In genomic region chr13:110802841-110803240, GRCm38 (mm10) we compare ENCODE assay signal across 29 mouse cellular contexts.
DNase-seq lines count a peak whose midpoint lies in the region; ATAC-seq and TF ChIP-seq lines count a peak whose summit lies in the region.
"Had no signal": no experiment of that assay in that cellular context is flagged by ENCODE, and none has a peak within 500 bp of the region (broad histone marks: within the 10 kb centered on the region; RNA-seq: fewer than 3 reads in every experiment).

No protein-coding gene starts in this region.

- H3K27me3 ChIP-seq in intestine, embryonic 14.5 days (replicated peaks; ENCODE audit: control insufficient read depth, insufficient read depth, low read length) = no peaks in the 10 kb centered on the region
- H3K27me3 ChIP-seq in intestine, postnatal 0 days (replicated peaks; ENCODE audit: control insufficient read depth, insufficient read depth, low read length) = no peaks in the 10 kb centered on the region
- H3K27me3 ChIP-seq in stomach, embryonic 16.5 days (ENCODE audit: control insufficient read depth, insufficient read depth, low read length) = no peaks in the 10 kb centered on the region
- no peaks in the 10 kb centered on the region for H3K27me3 ChIP-seq in stomach, postnatal 0 days (ENCODE audit: control insufficient read depth, insufficient read depth, low read length)
- no peaks in the 10 kb centered on the region for H3K27me3 ChIP-seq in intestine, embryonic 16.5 days (replicated peaks; ENCODE audit: control insufficient read depth, insufficient read depth, low read length)
- H3K27me3 ChIP-seq: embryonic facial prominence, embryonic 13.5 days; forebrain, embryonic 12.5 days; forebrain, embryonic 15.5 days; heart, embryonic 12.5 days; heart, embryonic 15.5 days; hindbrain, embryonic 13.5 days had no signal

- no peaks in the 10 kb centered on the region for H3K9me3 ChIP-seq in intestine, embryonic 14.5 days (ENCODE audit: control insufficient read depth, low read length)
- H3K9me3 ChIP-seq in intestine, postnatal 0 days (ENCODE audit: control insufficient read depth) = no peaks in the 10 kb centered on the region
- H3K9me3 ChIP-seq in stomach, embryonic 16.5 days (replicated peaks; ENCODE audit: control insufficient read depth, low read length) = no peaks in the 10 kb centered on the region
- H3K9me3 ChIP-seq in stomach, postnatal 0 days (ENCODE audit: control insufficient read depth, low read length) = no peaks in the 10 kb centered on the region
- H3K9me3 ChIP-seq in intestine, embryonic 16.5 days (ENCODE audit: control insufficient read depth, low read length) = no peaks in the 10 kb centered on the region
- H3K9me3 ChIP-seq: embryonic facial prominence, embryonic 10.5 days; embryonic facial prominence, embryonic 13.5 days; forebrain, embryonic 12.5 days; forebrain, embryonic 15.5 days; heart, embryonic 12.5 days; heart, embryonic 15.5 days; hindbrain, embryonic 10.5 days; hindbrain, embryonic 13.5 days had no signal

- ATAC-seq in intestine, embryonic 14.5 days (replicated peaks; ENCODE audit: low FRiP score, low TSS enrichment, low read depth) = 0 out of 2 replicates have a peak, but pooled peaks have one; percentile 40
- no peak for ATAC-seq in intestine, postnatal 0 days
- ATAC-seq in stomach, embryonic 16.5 days (ENCODE audit: insufficient read depth, low FRiP score) = peak; percentile 47; the same call in 1 of the 2 replicates
- no peak for ATAC-seq in stomach, postnatal 0 days (ENCODE audit: low FRiP score, low TSS enrichment)
- ATAC-seq in intestine, embryonic 16.5 days = peak; percentile 62; the same call in 1 of the 2 replicates
- ATAC-seq: forebrain, embryonic 15.5 days; hindbrain, embryonic 16.5 days had no signal

- H3K36me3 ChIP-seq in intestine, embryonic 14.5 days (ENCODE audit: control insufficient read depth, insufficient read depth, low read length) = no peaks in the 10 kb centered on the region
- no peaks in the 10 kb centered on the region for H3K36me3 ChIP-seq in intestine, postnatal 0 days (ENCODE audit: control insufficient read depth, insufficient read depth)
- no peaks in the 10 kb centered on the region for H3K36me3 ChIP-seq in stomach, embryonic 16.5 days (ENCODE audit: control insufficient read depth, insufficient read depth, low read length)
- no peaks in the 10 kb centered on the region for H3K36me3 ChIP-seq in stomach, postnatal 0 days (ENCODE audit: control insufficient read depth, insufficient read depth, low read length)
- H3K36me3 ChIP-seq in intestine, embryonic 16.5 days (ENCODE audit: control insufficient read depth, insufficient read depth, low read length) = no peaks in the 10 kb centered on the region
- H3K36me3 ChIP-seq: embryonic facial prominence, embryonic 10.5 days; embryonic facial prominence, embryonic 13.5 days; forebrain, embryonic 12.5 days; forebrain, embryonic 15.5 days; heart, embryonic 12.5 days; heart, embryonic 15.5 days; hindbrain, embryonic 10.5 days; hindbrain, embryonic 13.5 days had no signal

- H3K4me3 ChIP-seq in intestine, embryonic 14.5 days (ENCODE audit: low read depth, low read length) = no peak overlapping the region
- no peak overlapping the region for H3K4me3 ChIP-seq in intestine, postnatal 0 days (ENCODE audit: low read depth, low read length)
- no peak overlapping the region for H3K4me3 ChIP-seq in stomach, embryonic 16.5 days (replicated peaks; ENCODE audit: low read length)
- no peak overlapping the region for H3K4me3 ChIP-seq in stomach, postnatal 0 days (ENCODE audit: low read depth, low read length)
- H3K4me3 ChIP-seq in intestine, embryonic 16.5 days (ENCODE audit: low read length) = no peak overlapping the region
- H3K4me3 ChIP-seq: embryonic facial prominence, embryonic 10.5 days; embryonic facial prominence, embryonic 13.5 days; erythroblast, embryonic 14.5 days; forebrain, embryonic 12.5 days; forebrain, embryonic 15.5 days; gastrocnemius, adult 2 months; heart, embryonic 12.5 days; heart, embryonic 15.5 days; hindbrain, embryonic 10.5 days; hindbrain, embryonic 13.5 days had no signal

- H3K9ac ChIP-seq in intestine, embryonic 14.5 days (ENCODE audit: low read length) = no peak overlapping the region
- H3K9ac ChIP-seq in intestine, postnatal 0 days (ENCODE audit: low read depth, low read length) = no peak overlapping the region
- H3K9ac ChIP-seq in stomach, embryonic 16.5 days (ENCODE audit: low read length) = no peak overlapping the region
- no peak overlapping the region for H3K9ac ChIP-seq in stomach, postnatal 0 days (ENCODE audit: low read length)
- H3K9ac ChIP-seq in intestine, embryonic 16.5 days (ENCODE audit: low read depth, low read length) = no peak overlapping the region
- H3K9ac ChIP-seq: embryonic facial prominence, embryonic 13.5 days; forebrain, embryonic 12.5 days; forebrain, embryonic 15.5 days; heart, embryonic 12.5 days; heart, embryonic 15.5 days; hindbrain, embryonic 13.5 days had no signal

- TF ChIP-seq CTCF in intestine, postnatal 0 days (IDR thresholded peaks at IDR 0.05; ENCODE audit: low read depth) = no peak
- TF ChIP-seq CTCF in stomach, postnatal 0 days (IDR thresholded peaks at IDR 0.05; ENCODE audit: low read depth) = no peak

- no peak for TF ChIP-seq EP300 in stomach, postnatal 0 days (optimal IDR thresholded peaks at IDR 0.05)

- no peaks in the 10 kb centered on the region; the same call in 1 of the 2 replicates for H3K4me1 ChIP-seq in intestine, embryonic 14.5 days (replicated peaks; ENCODE audit: control insufficient read depth, insufficient read depth, low read length)
- H3K4me1 ChIP-seq in intestine, postnatal 0 days (replicated peaks; ENCODE audit: control insufficient read depth, insufficient read depth, low read length) = no peaks in the 10 kb centered on the region
- H3K4me1 ChIP-seq in stomach, embryonic 16.5 days (ENCODE audit: control insufficient read depth, insufficient read depth, low read length) = no peaks in the 10 kb centered on the region
- H3K4me1 ChIP-seq in stomach, postnatal 0 days (replicated peaks; ENCODE audit: control insufficient read depth, insufficient read depth) = no peaks in the 10 kb centered on the region
- no peaks in the 10 kb centered on the region for H3K4me1 ChIP-seq in intestine, embryonic 16.5 days (ENCODE audit: control insufficient read depth, insufficient read depth, low read length)
- H3K4me1 ChIP-seq: forebrain, embryonic 12.5 days; forebrain, embryonic 15.5 days; hindbrain, embryonic 13.5 days had no signal

- DNase-seq in intestine, embryonic 14.5 days (ENCODE audit: low spot score) = no peak
- no peak for DNase-seq in stomach, postnatal 0 days (ENCODE audit: low spot score)
- no peak for DNase-seq in gastrocnemius, adult 8-10 months (ENCODE audit: low spot score in 2 of 2)
- no peak for DNase-seq in cerebellum, postnatal 36 days
- DNase-seq: adrenal gland, adult 8-10 months; adrenal gland, postnatal 25 days; B cell, adult 2 months; cerebellum, adult 18-20 months; cerebellum, adult 9-10 months; cerebellum, postnatal 25 days; embryo, embryonic 11 days; gastrocnemius, adult 2 months; gastrocnemius, postnatal 25 days; heart, adult 18-20 months; heart, postnatal 10 days; heart, postnatal 36 days had no signal

- WGBS in intestine, embryonic 14.5 days = 54% methylated on average over 6 of the region's 6 CpGs
- WGBS in intestine, postnatal 0 days = 47% methylated on average over 6 of the region's 6 CpGs
- WGBS in stomach, embryonic 16.5 days = 57% methylated on average over 6 of the region's 6 CpGs
- 53% methylated on average over 6 of the region's 6 CpGs for WGBS in stomach, postnatal 0 days
- WGBS in intestine, embryonic 16.5 days = 61% methylated on average over 6 of the region's 6 CpGs

- H3K4me2 ChIP-seq in intestine, embryonic 14.5 days (ENCODE audit: low read length) = no peak overlapping the region
- H3K4me2 ChIP-seq in intestine, postnatal 0 days (replicated peaks; ENCODE audit: low read depth) = no peak overlapping the region
- no peak overlapping the region for H3K4me2 ChIP-seq in stomach, embryonic 16.5 days (ENCODE audit: low read depth, low read length)
- H3K4me2 ChIP-seq in stomach, postnatal 0 days (replicated peaks; ENCODE audit: low read depth) = no peak overlapping the region
- H3K4me2 ChIP-seq in intestine, embryonic 16.5 days (ENCODE audit: low read depth, low read length) = no peak overlapping the region
- H3K4me2 ChIP-seq: embryonic facial prominence, embryonic 13.5 days; forebrain, embryonic 12.5 days; forebrain, embryonic 15.5 days; heart, embryonic 12.5 days; heart, embryonic 15.5 days; hindbrain, embryonic 13.5 days had no signal

- H3K27ac ChIP-seq in intestine, embryonic 14.5 days (ENCODE audit: low read depth) = no peak overlapping the region
- no peak overlapping the region for H3K27ac ChIP-seq in intestine, postnatal 0 days (ENCODE audit: low read depth, low read length)
- no peak overlapping the region for H3K27ac ChIP-seq in stomach, embryonic 16.5 days (ENCODE audit: low read length)
- no peak overlapping the region for H3K27ac ChIP-seq in stomach, postnatal 0 days (replicated peaks)
- no peak overlapping the region for H3K27ac ChIP-seq in intestine, embryonic 16.5 days (ENCODE audit: low read length)
- H3K27ac ChIP-seq: embryonic facial prominence, embryonic 10.5 days; embryonic facial prominence, embryonic 13.5 days; forebrain, embryonic 12.5 days; forebrain, embryonic 15.5 days; gastrocnemius, adult 2 months; heart, embryonic 15.5 days; hindbrain, embryonic 10.5 days; hindbrain, embryonic 13.5 days had no signal

Comparison
In these comparisons a context has a peak if more than half of its experiments do, and no peak if none do; other contexts are left out.
1. ATAC-seq: peak in intestine, embryonic 14.5 days (single experiment), stomach, embryonic 16.5 days (single experiment) and intestine, embryonic 16.5 days (single experiment); none in intestine, postnatal 0 days (single experiment) and stomach, postnatal 0 days (single experiment).